Mouse (Mus musculus): ENCODE measurements around the gene Gm17334.

- TF ChIP-seq CTCF (IDR thresholded peaks at IDR 0.05; ENCODE audit: extremely low read depth, insufficient read depth, insufficient read length, insufficient replicate concordance) (no peak), POLR2A (IDR thresholded peaks at IDR 0.05; ENCODE audit: low read depth, low read length) (no peak)
These were observed 41.5 kb downstream of the Gm17334 start for GRCm38 (mm10) chr11:53731457-53731856.
